Mouse (Mus musculus): Measurements from ENCODE around the gene Rilp. TPM values are rescaled to one million over a fixed set of nuclear protein-coding genes. Genes with fewer than 3 reads are reported as not detected.
"Not testable (repeated sequence)": the region's sequence is repeated elsewhere in the genome, so short reads cannot be mapped to it uniquely, and the experiment has no call there.

Rilp gene
- total RNA-seq, 2 experiments from 2014 or later, result not detected

DNA sequence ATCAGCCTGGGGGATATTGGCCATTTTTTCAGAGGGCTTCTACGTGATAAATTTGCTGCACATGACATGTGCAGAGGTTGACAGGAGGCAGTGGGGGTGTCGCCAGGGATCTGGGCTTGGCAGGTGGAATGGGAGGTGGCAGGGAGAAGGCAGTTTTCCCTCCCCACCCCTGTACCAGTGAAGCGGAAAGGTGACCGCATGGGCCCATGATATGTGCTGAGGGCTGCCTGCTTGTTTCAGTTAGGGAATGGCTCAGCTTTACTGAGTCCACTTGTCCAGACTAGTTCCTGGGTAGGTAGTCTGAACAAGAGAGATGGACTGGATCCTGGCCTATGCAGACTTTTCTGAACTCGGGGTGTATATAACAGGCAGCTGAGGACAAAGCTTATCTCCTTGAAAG is 41.4 kb downstream of the Rilp start:
- ATAC-seq (replicated peaks; ENCODE audit: poor library complexity, severe bottlenecking), result no peak

DNA sequence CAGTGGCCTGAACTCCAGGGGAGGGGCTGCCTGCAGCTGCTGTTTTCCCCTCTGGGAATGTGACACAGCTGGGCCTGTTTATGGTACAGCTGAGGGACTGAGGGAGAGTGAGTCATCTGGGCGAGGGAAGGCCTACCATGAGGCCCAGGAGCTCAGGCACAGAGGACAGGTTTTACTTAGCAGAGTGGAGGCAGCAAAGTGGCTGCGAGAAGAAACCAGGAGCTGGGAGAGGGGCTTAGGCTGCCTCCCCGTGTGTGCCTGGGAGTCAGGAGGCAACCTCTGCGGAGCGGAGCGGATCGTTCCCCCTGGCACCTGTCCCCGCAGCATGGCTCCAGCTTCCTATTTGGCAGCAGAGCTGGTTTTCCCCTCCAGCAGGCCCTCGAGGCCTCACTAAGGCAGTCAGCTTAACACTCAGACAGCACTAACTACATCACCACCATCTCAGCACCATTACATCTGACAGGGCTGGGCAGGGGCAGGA is 42.1 kb downstream of the Rilp start:
- ATAC-seq (replicated peaks; ENCODE audit: poor library complexity, severe bottlenecking), result no peak

DNA sequence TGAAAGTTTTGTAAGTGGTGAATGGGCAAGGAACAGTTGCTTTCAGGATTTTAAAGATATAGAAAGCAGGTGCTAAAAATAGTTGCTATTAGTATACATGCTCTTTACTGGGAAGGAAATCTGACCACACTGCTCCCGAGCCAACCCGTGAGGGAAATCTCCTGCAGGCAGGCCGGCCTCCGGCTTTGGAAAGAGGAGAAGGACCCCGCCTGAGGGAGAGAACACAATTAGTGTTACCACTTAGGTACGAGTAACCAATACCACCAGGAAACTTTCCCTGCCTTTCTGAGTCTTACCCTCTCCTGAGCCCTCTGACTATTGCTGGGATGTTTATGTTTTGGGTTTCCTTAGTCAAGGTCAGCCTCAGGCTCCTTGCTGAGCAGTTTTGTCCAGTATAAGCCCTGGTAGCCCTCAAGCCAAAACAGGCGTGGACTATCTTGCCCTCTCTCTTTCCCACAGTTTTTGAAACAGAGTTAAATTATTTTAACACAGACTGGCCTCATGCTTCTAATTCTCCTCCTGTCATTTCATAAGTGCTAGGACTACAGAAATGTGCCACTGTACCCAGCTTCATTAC is 43.1 kb downstream of the Rilp start:
- ATAC-seq (replicated peaks; ENCODE audit: poor library complexity, severe bottlenecking), result no peak

GRCm38 (mm10) chr11:75556006-75556405 is 46.1 kb downstream of the Rilp start:
- ATAC-seq (replicated peaks; ENCODE audit: poor library complexity, severe bottlenecking), result not testable (repeated sequence)

DNA sequence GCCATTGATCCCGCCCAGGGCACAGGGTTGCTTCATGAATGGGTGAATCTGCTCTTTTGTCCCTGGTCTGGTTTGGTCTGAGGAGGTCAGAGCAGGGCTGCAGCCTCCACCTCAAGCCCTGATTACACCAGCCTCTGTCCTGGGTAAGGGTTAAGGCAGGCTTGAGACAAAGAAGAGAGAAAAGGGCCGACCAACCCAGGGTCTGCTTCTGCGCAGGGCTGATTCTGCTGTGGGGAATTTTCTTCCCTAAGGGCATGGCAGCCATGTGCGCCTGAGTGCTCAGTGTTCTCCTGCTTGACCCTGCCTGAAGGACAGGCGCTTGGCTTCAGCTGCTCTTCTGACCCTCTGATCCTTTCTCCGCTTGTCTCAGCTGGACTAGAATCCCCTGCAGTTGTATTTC is 47.2 kb downstream of the Rilp start:
- no peak for ATAC-seq (replicated peaks; ENCODE audit: poor library complexity, severe bottlenecking)

GRCm38 (mm10) chr11:75558101-75558500 is 48.2 kb downstream of the Rilp start:
- no peak for ATAC-seq (replicated peaks; ENCODE audit: poor library complexity, severe bottlenecking)

- no peak for ATAC-seq (replicated peaks; ENCODE audit: poor library complexity, severe bottlenecking)
These were observed 50.1 kb downstream of the Rilp start for GRCm38 (mm10) chr11:75559870-75560504.

DNA sequence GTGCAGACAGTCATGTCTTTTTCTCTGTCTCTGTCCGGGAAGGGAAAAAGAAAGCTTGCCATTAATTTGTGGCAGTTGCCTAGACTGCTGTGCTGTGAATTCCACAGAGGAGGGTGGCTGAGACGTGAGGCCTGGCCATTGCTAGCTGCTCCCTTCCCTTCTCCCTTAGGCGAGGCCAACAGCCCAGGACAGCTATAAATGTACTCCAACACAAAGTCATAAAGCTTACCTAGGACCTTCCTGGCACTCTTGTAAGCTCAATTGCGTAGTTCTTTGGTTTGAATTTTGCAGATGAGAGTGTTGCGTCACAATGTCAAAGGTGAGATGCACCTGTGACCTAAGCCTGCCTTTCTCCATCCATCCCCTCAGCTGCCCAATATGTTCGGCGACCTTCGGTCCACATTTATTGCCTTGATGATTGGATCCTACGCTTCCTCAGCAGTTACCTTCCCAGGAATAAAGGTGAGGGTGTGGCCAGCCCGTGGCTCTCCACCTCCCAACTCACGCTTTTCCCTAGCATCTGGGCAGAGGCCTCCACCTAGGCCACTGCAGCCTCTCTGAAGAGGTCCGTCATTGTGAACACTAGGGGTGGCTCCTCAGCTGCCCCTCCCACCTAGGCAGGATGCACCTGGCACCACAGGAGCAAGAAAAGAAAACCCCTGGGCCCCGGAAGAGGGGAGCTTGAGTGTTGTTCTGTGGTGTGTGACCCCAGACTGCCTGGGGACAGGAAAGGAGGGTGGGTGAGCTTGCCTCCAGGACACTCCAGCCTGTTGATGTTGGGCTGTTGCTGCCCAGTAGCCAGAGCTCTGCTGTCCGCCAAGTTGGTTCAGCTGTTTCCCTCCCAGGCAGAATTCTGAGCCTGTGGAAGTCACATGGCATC is 50.9 kb downstream of the Rilp start:
- peak; percentile 36 for ATAC-seq (replicated peaks; ENCODE audit: poor library complexity, severe bottlenecking)

DNA sequence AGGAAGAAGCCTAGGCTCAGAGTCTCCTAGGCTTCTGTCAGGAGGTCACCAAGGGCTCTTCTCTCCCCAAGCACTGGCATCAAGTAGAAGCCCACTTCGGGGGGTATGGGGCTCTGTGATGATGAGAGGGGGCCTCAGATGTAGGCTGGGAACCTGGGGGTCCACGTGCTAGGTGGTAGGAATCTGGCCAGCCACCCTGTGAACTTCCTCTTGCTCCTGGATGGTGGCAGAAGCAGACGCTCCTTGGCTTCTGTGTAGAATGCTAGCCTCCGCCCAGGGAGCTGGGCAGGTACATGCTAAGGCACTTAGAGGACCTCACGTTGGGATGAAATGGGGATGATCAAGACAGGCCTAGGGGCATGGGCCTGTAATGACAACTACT is 51.5 kb downstream of the Rilp start:
- no peak for ATAC-seq (replicated peaks; ENCODE audit: poor library complexity, severe bottlenecking)

Other genes starting within 250 kb of the Rilp start
- gene Rpa1, start 161.8 kb upstream of the Rilp start, total RNA-seq (2014; fragmentation: Nextera tagmentation), result 86.4 and 106 TPM in 2 replicates
- gene Rpa1, start 161.8 kb upstream of the Rilp start, total RNA-seq (2017), result 200 and 207 TPM in 2 replicates
- 11.7 and 12.6 TPM in 2 replicates for gene Smyd4, start 161.7 kb upstream of the Rilp start, total RNA-seq (2014; fragmentation: Nextera tagmentation)
- gene Smyd4, start 161.7 kb upstream of the Rilp start, total RNA-seq (2017), result 11.2 and 12.3 TPM in 2 replicates
- 117 and 157 TPM in 2 replicates for gene Serpinf1, start 87.4 kb upstream of the Rilp start, total RNA-seq (2014; fragmentation: Nextera tagmentation)
- 77.7 and 84.8 TPM in 2 replicates for gene Serpinf1, start 87.4 kb upstream of the Rilp start, total RNA-seq (2017)
- not detected in 2 replicates for gene Serpinf2, start 70.5 kb upstream of the Rilp start, total RNA-seq (2014; fragmentation: Nextera tagmentation)
- gene Serpinf2, start 70.5 kb upstream of the Rilp start, total RNA-seq (2017), result not detected in 2 replicates
- gene Wdr81, start 55.4 kb upstream of the Rilp start, total RNA-seq (2014; fragmentation: Nextera tagmentation), result 10.2 and 15.6 TPM in 2 replicates
- 4.4 and 5.1 TPM in 2 replicates for gene Wdr81, start 55.4 kb upstream of the Rilp start, total RNA-seq (2017)
- gene Tlcd2, start 48.4 kb upstream of the Rilp start, total RNA-seq (2014; fragmentation: Nextera tagmentation), result 12.1 and 30.0 TPM in 2 replicates
- 14.1 and 23.2 TPM in 2 replicates for gene Tlcd2, start 48.4 kb upstream of the Rilp start, total RNA-seq (2017)
- gene Prpf8, start 23.3 kb upstream of the Rilp start, total RNA-seq (2014; fragmentation: Nextera tagmentation), result 154 and 174 TPM in 2 replicates
- 115 and 127 TPM in 2 replicates for gene Prpf8, start 23.3 kb upstream of the Rilp start, total RNA-seq (2017)
- gene Scarf1, start 3.4 kb downstream of the Rilp start, total RNA-seq (2014; fragmentation: Nextera tagmentation), result 2.0 and 3.8 TPM in 2 replicates
- 2.3 and 3.4 TPM in 2 replicates for gene Scarf1, start 3.4 kb downstream of the Rilp start, total RNA-seq (2017)
- 12.7 and 20.1 TPM in 2 replicates for gene Slc43a2, start 21.6 kb downstream of the Rilp start, total RNA-seq (2014; fragmentation: Nextera tagmentation)
- 6.2 and 7.3 TPM in 2 replicates for gene Slc43a2, start 21.6 kb downstream of the Rilp start, total RNA-seq (2017)
- gene Pitpna, start 78.0 kb downstream of the Rilp start, total RNA-seq (2014; fragmentation: Nextera tagmentation), result 141 and 143 TPM in 2 replicates
- gene Pitpna, start 78.0 kb downstream of the Rilp start, total RNA-seq (2017), result 58.0 and 74.5 TPM in 2 replicates
- gene Inpp5k, start 120.9 kb downstream of the Rilp start, total RNA-seq (2014; fragmentation: Nextera tagmentation), result 37.3 and 40.0 TPM in 2 replicates
- 26.0 and 35.6 TPM in 2 replicates for gene Inpp5k, start 120.9 kb downstream of the Rilp start, total RNA-seq (2017)
- 21.2 and 22.1 TPM in 2 replicates for gene Myo1c, start 140.4 kb downstream of the Rilp start, total RNA-seq (2014; fragmentation: Nextera tagmentation)
- 9.7 and 14.8 TPM in 2 replicates for gene Myo1c, start 140.4 kb downstream of the Rilp start, total RNA-seq (2017)
- gene Crk, start 169.2 kb downstream of the Rilp start, total RNA-seq (2014; fragmentation: Nextera tagmentation), result 23.8 and 31.7 TPM in 2 replicates
- 33.2 and 38.1 TPM in 2 replicates for gene Crk, start 169.2 kb downstream of the Rilp start, total RNA-seq (2017)
- gene Ywhae, start 222.8 kb downstream of the Rilp start, total RNA-seq (2014; fragmentation: Nextera tagmentation), result 470 and 493 TPM in 2 replicates
- gene Ywhae, start 222.8 kb downstream of the Rilp start, total RNA-seq (2017), result 364 and 374 TPM in 2 replicates

All from granulocyte monocyte progenitor cell, adult 5-6 weeks (primary cell).